Mouse (Mus musculus) midbrain, embryonic 16.5 days (tissue): ENCODE results near the gene Olfr293. TPM values are rescaled to one million over a fixed set of nuclear protein-coding genes. Genes with fewer than 3 reads are reported as not detected.

Experiments used
- ATAC-seq: fragments of 200-750 bp; cut with Nextera tagmentation; 2 replicates; pipeline ENCODE4 v1.8.0; 2017; ENCODE audit warnings: moderate TSS enrichment
- H3K27ac ChIP-seq: fragments of 300-500 bp; sonication (generic); 2 replicates; pipeline ENCODE4 v1.5.1; 2014; ENCODE audit warnings: mild to moderate bottlenecking, low read length, mixed read lengths
- H3K27me3 ChIP-seq: fragments of 300-500 bp; sonication (generic); 2 replicates; pipeline ENCODE4 v1.6.1; 2014; ENCODE audit warnings: low read depth, low read length, mixed read lengths; ENCODE audit not compliant: control insufficient read depth, insufficient read depth
- H3K36me3 ChIP-seq: fragments of 300-500 bp; sonication (generic); 2 replicates; pipeline ENCODE4 v1.6.1; 2014; ENCODE audit warnings: mild to moderate bottlenecking, low read length, moderate library complexity, mixed read lengths; ENCODE audit not compliant: control insufficient read depth, insufficient read depth
- H3K4me1 ChIP-seq: fragments of 300-500 bp; sonication (generic); 2 replicates; pipeline ENCODE4 v1.6.1; 2014; ENCODE audit warnings: mild to moderate bottlenecking, low read length, mixed read lengths; ENCODE audit not compliant: control insufficient read depth, insufficient read depth
- H3K4me2 ChIP-seq: fragments of 300-500 bp; sonication (generic); 2 replicates; pipeline ENCODE4 v1.6.1; 2014; ENCODE audit warnings: mild to moderate bottlenecking, low read length, mixed read lengths
- H3K4me3 ChIP-seq: fragments of 300-500 bp; sonication (generic); 2 replicates; pipeline ENCODE4 v1.5.1; 2014; ENCODE audit warnings: low read depth, mild to moderate bottlenecking, low read length, moderate library complexity, mixed read lengths
- H3K9ac ChIP-seq: fragments of 300-500 bp; sonication (generic); 2 replicates; pipeline ENCODE4 v1.6.1; 2014; ENCODE audit warnings: low read depth, low read length, mixed read lengths
- H3K9me3 ChIP-seq: fragments of 300-500 bp; sonication (generic); replicated peaks from 2 replicates; pipeline ENCODE4 v1.6.1; 2014; ENCODE audit warnings: mild to moderate bottlenecking, low read length, mixed read lengths; ENCODE audit not compliant: control insufficient read depth, poor library complexity, severe bottlenecking
- WGBS: fragments of 180-500 bp; shearing (Covaris S2); extraction: QIAGEN DNeasy Blood & Tissue Kit; methylation state at CpG from one replicate; pipeline ENCODE4 v1.1.7; 2014; 5-methylcytosine and 5-hydroxymethylcytosine counted together
- polyA plus RNA-seq: library from polyadenylated mRNA; unstranded; fragments of >200 nt; fragmentation: Nextera tagmentation; extraction: Ambion mirVana; gene quantifications from 2 replicates; pipeline ENCODE4 v1.2.1, GENCODE M21; 2015

Olfr293 gene
- polyA plus RNA-seq = not detected in 2 replicates

DNA sequence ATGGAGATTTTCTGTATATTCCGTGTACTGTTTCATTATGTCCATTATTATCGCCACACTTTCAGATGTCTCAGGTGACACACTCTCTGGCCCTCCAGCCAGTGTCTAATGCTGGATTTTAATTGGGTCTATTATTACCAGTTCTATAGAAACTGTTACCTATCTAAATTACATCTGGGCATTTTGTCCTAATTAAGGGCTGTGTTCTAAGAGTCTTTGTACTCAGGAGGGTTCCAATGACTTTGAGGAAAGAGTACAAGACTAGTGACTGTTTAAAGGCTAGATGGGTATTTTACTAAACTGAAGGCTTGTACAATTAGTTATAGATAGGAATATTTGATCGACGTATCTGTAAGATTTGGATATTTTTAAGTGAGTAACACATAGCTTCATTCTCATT lies at the start of gene Olfr293:
Olfr293 (plus strand) TSS at position 301 of the 400 bp plus-strand sequence.
- WGBS = 90% methylated on average over 4 of the region's 4 CpGs
- Histone ChIP-seq H3K9me3 (no peaks in the 10 kb centered on the region), H3K27ac (no peak within 1 kb of the TSS), H3K4me2 (no peak within 1 kb of the TSS), H3K36me3 (no peaks in the 10 kb centered on the region), H3K27me3 (no peaks in the 10 kb centered on the region), H3K4me3 (no peak within 1 kb of the TSS), H3K4me1 (no peaks in the 10 kb centered on the region), H3K9ac (no peak within 1 kb of the TSS)
- ATAC-seq = no peak

DNA sequence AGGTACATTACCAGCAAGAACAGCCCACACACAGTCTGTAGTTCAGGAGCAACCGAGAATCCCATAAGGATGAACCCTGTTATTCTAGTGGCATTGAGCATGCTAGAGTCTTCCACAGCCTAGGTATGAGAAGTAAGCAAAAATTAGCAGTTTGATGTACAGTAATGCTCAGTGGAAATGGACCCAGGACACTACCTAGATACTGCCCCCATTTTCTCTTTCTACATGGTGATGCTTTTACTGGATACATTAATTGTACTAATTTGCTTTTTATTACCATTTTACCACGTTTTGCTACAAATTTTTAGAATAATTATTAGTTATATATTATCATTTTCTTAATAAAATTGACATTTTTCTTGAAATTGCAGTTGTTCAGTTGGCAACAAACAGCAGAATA lies 32.3 kb upstream of the Olfr293 start, which contains the start of gene Olfr294:
Olfr294 (minus strand) TSS at position 101 of the 400 bp plus-strand sequence.
- ATAC-seq = no peak
- Histone ChIP-seq H3K4me1 (no peaks in the 10 kb centered on the region), H3K9me3 (no peaks in the 10 kb centered on the region), H3K9ac (no peak within 1 kb of the TSS), H3K27me3 (no peaks in the 10 kb centered on the region), H3K36me3 (no peaks in the 10 kb centered on the region), H3K4me2 (no peak within 1 kb of the TSS), H3K4me3 (no peak within 1 kb of the TSS), H3K27ac (no peak within 1 kb of the TSS)
- WGBS = 60% methylated on average over 2 of the region's 2 CpGs

DNA sequence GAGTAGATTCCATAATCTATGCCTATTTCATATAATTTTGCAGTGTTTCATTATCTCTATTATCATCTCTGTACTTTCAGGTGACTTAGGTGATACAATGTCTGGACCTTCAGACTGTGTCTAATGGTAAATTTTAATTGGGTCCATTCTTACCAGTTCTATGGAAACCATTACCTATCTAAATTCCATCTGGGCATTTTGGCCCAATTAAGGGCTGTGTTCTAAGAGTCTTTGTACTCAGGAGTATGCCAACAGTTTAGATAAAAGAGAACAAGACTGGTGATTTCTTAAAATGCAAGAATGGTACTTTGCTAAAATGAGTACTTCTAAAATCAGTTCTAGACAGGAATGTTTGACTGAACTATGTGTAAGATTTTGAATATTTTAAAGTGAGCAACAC lies 39.2 kb downstream of the Olfr293 start, which contains the start of gene Olfr292:
Olfr292 (plus strand) TSS at position 301 of the 400 bp plus-strand sequence.
- no peak within 1 kb of the TSS for H3K27ac ChIP-seq

More for the DNA sequence above, 39.2 kb downstream of the Olfr293 start, which contains the start of gene Olfr292:
- ATAC-seq = no peak
- Histone ChIP-seq H3K36me3 (no peaks in the 10 kb centered on the region), H3K9ac (no peak within 1 kb of the TSS), H3K4me1 (no peaks in the 10 kb centered on the region), H3K27me3 (no peaks in the 10 kb centered on the region), H3K9me3 (no peaks in the 10 kb centered on the region), H3K4me3 (no peak within 1 kb of the TSS), H3K4me2 (no peak within 1 kb of the TSS)

Other genes with a start within 250 kb of the Olfr293 start
- gene Olfr301, start 245.2 kb upstream of the Olfr293 start, polyA plus RNA-seq = not detected in 2 replicates
- gene Olfr299, start 189.1 kb upstream of the Olfr293 start, polyA plus RNA-seq = not detected in 2 replicates
- gene Olfr298, start 156.6 kb upstream of the Olfr293 start, polyA plus RNA-seq = not detected in 2 replicates
- gene Olfr297, start 129.1 kb upstream of the Olfr293 start, polyA plus RNA-seq = not detected in 2 replicates
- gene Olfr295, start 65.2 kb upstream of the Olfr293 start, polyA plus RNA-seq = not detected in 2 replicates
- not detected in 2 replicates for gene Olfr294, start 32.4 kb upstream of the Olfr293 start, polyA plus RNA-seq
- gene Olfr292, start 39.3 kb downstream of the Olfr293 start, polyA plus RNA-seq = not detected in 2 replicates
- 0.62 and 0.87 TPM in 2 replicates for gene Folh1, start 126.9 kb downstream of the Olfr293 start, polyA plus RNA-seq
- gene Vmn2r77, start 146.0 kb downstream of the Olfr293 start, polyA plus RNA-seq = not detected in 2 replicates